Mouse (Mus musculus) ES-E14 (cell line): ENCODE measurements around the gene Pcnx2. TPM values are rescaled to one million over a fixed set of nuclear protein-coding genes. Genes with fewer than 3 reads are reported as not detected.

ENCODE experiments used
- DNase-seq: peaks from one replicate; pipeline ENCODE4 v3.0.0-alpha.2; 2013; ENCODE audit warnings: low read depth, low spot score
- H3K27ac ChIP-seq: 2 replicates; pipeline ENCODE4 v1.5.1; 2012; ENCODE audit warnings: low read depth, mild to moderate bottlenecking, low read length, moderate library complexity, mixed read lengths; ENCODE audit not compliant: poor library complexity, insufficient read depth, severe bottlenecking
- H3K36me3 ChIP-seq: 2 replicates; pipeline ENCODE4 v1.6.1; 2012; ENCODE audit warnings: mild to moderate bottlenecking, low read length, moderate library complexity, mixed read lengths; ENCODE audit not compliant: control insufficient read depth, poor library complexity, insufficient read depth, severe bottlenecking
- H3K4me1 ChIP-seq, 2 experiments: fragments of 150-350 bp in 1 of 2; sonication (generic) in 1 of 2; 2 replicates each; pipeline ENCODE4 v1.6.1; 2012; ENCODE audit warnings: low read length in 2 of 2, mild to moderate bottlenecking in 1 of 2, mixed read lengths in 1 of 2; ENCODE audit not compliant: control insufficient read depth in 2 of 2, insufficient read depth in 2 of 2, poor library complexity in 1 of 2
- H3K4me3 ChIP-seq, 2 experiments: fragments of 150-350 bp in 1 of 2; sonication (generic) in 1 of 2; 2 replicates each; pipeline ENCODE4 v1.5.1; 2012; ENCODE audit warnings: low read length in 2 of 2, low read depth in 1 of 2, mild to moderate bottlenecking in 1 of 2, mixed read lengths in 1 of 2; ENCODE audit not compliant: insufficient read depth in 1 of 2, poor library complexity in 1 of 2, severe bottlenecking in 1 of 2
- H3K9ac ChIP-seq: 2 replicates; pipeline ENCODE4 v1.6.1; 2012; ENCODE audit warnings: low read depth, mild to moderate bottlenecking, low read length, mixed read lengths; ENCODE audit not compliant: poor library complexity, insufficient read depth, severe bottlenecking
- H3K9me3 ChIP-seq: fragments of 150-350 bp; sonication (generic); 2 replicates; pipeline ENCODE4 v1.6.1; 2012; ENCODE audit warnings: low read depth, mild to moderate bottlenecking, low read length; ENCODE audit not compliant: control insufficient read depth, insufficient read depth
- CHD2 ChIP-seq: IDR thresholded peaks from 2 replicates; pipeline ENCODE4 v1.6.1; 2014; ENCODE audit warnings: mild to moderate bottlenecking, low read depth, low read length, inconsistent platforms
- HCFC1 ChIP-seq: IDR thresholded peaks from 2 replicates; pipeline ENCODE4 v1.6.1; 2012; ENCODE audit warnings: low read length, inconsistent platforms, borderline replicate concordance; ENCODE audit not compliant: insufficient read depth
- MAFK ChIP-seq: IDR thresholded peaks from 2 replicates; pipeline ENCODE4 v1.6.1; 2014; ENCODE audit warnings: mild to moderate bottlenecking, low read depth, low read length, inconsistent platforms; ENCODE audit not compliant: insufficient read depth
- ZC3H11A ChIP-seq: IDR thresholded peaks from 2 replicates; pipeline ENCODE4 v1.6.1; 2012; ENCODE audit warnings: low read depth, mild to moderate bottlenecking, inconsistent platforms, low read length, borderline replicate concordance
- ZNF384 ChIP-seq: IDR thresholded peaks from 2 replicates; pipeline ENCODE4 v1.6.1; 2012; ENCODE audit warnings: low read depth, low read length, inconsistent platforms
- in situ Hi-C, 2 experiments: fragments of 600-800 bp; cut with MboI; formaldehyde crosslinking; loops; one replicate each; pipeline ENCODE4 v1.15.1; 2025; ENCODE audit warnings: low sequenced_read_pairs in 2 of 2, inconsistent platforms in 1 of 2; ENCODE audit not compliant: unreplicated experiment in 2 of 2
- total RNA-seq: library from RNA; depleted of rRNA; stranded (reverse); fragments of 300-350 nt; gene quantifications from 2 replicates; pipeline ENCODE4 v1.2.3, GENCODE M21; 2012

The Pcnx2 gene
- total RNA-seq, 1 experiment = 2.0 TPM

DNA sequence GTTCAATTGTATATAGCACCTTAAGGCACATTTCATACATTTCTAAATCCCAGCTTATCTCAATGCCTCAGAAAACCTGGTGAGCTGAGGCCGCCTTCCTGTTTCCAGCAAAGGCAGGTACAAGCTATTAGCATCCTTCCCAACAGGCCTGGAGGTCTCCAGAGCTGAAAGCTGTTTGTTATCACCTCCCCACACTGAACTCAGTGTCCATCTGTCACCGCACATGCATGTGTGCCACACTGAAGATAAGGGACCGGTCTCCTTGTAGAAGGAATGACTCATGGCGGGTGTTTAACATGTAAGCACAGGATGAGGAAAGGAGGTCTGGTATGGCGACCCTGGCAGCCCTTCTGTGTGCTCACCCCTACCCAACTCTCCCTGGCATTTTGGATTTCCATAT, 186.6 kb downstream of the Pcnx2 start:
- DNase-seq = no peak
- H3K4me3 ChIP-seq = no peak overlapping the region
- in situ Hi-C loops = no loop called here

DNA sequence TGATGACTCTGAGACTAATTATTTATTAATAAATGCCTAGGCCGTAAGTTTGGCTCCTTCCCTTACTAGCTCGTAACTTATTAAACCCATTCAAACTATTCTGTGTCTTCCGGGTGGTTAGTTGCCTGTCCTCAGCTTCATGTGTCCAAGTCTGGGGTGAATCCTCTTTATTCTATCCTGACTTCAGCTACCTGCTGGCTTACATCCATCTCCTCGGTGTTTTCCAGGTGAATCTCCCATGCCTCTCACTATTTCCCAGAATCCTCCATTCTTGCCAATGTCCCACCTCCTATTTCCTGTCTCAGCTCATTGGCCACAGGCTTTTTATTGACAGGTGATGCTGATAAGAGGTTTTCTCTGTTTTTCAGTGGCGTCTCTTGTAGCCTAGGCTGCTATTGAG, 188.9 kb downstream of the Pcnx2 start:
- in situ Hi-C loops = no loop called here
- Histone ChIP-seq H3K9me3 (no peaks in the 10 kb centered on the region), H3K36me3 (no peaks in the 10 kb centered on the region), H3K4me3 (no peak overlapping the region), H3K27ac (no peak overlapping the region), H3K9ac (no peak overlapping the region), H3K4me1 (0 out of 4 replicates have a peak, but pooled peaks cover 0 to 3% of the 10 kb centered on the region in 2 experiments)
- DNase-seq = no peak
- TF ChIP-seq MAFK = no peak
- no peak for TF ChIP-seq ZNF384
- TF ChIP-seq ZC3H11A = no peak
- TF ChIP-seq CHD2 = no peak
- TF ChIP-seq HCFC1 = no peak

More for the DNA sequence above, 186.6 kb downstream of the Pcnx2 start:
- Histone ChIP-seq H3K27ac (no peak overlapping the region), H3K9ac (no peak overlapping the region), H3K9me3 (no peaks in the 10 kb centered on the region), H3K4me1 (no peaks in the 10 kb centered on the region), H3K36me3 (no peaks in the 10 kb centered on the region)
- TF ChIP-seq MAFK (no peak), ZC3H11A (no peak), ZNF384 (no peak), HCFC1 (no peak), CHD2 (no peak)

DNA sequence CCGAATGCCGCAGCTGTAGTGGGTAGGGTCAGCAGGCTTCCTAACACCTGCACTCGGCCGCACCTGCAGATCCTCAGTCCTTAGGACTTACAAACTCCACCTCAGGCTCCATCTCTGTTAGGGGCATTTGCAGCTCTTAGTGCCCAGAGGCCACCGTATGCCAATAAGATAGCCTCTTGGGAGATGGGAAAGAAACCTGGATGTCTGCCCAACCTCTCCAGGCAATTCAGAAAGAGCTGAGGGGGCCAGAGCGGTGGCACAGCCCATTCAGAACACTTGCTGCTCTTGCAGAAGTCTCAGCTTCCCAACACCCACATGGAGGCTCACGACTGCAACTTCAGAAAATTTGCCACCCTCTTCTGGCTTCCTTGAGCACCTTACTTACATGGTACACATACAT, 192.3 kb downstream of the Pcnx2 start:
- in situ Hi-C loops = no loop called here
- Histone ChIP-seq H3K36me3 (no peaks in the 10 kb centered on the region), H3K4me1 (peaks cover 0 to 15% of the 10 kb centered on the region in 2 experiments), H3K9me3 (no peaks in the 10 kb centered on the region), H3K27ac (no peak overlapping the region), H3K9ac (no peak overlapping the region), H3K4me3 (no peak overlapping the region)
- DNase-seq = no peak
- TF ChIP-seq HCFC1 (no peak), MAFK (no peak), CHD2 (no peak), ZC3H11A (no peak), ZNF384 (no peak)

DNA sequence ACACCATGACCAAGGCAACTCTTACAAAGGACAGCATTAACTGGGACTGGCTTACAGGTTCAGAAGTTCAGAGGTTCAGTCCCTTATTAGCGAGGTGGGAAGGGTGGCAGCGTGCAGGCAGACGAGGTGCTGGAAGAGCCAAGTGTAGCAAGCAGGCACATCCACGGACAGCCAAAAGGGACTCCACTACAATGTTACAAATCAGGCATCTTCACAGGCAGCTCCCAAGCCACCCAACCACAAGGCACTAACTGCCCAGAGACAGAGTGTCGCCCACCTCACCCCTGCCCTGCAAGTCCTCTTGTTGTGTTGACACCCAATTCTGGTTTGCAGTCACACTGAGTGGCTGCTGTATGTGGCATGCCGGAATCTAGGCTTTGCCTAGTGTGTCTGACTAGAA, 193.7 kb downstream of the Pcnx2 start:
- Histone ChIP-seq H3K4me1 (peaks cover 3 to 17% of the 10 kb centered on the region in 2 experiments), H3K36me3 (no peaks in the 10 kb centered on the region), H3K9me3 (no peaks in the 10 kb centered on the region), H3K27ac (no peak overlapping the region), H3K9ac (peak overlapping the region; percentile 48; the same call in 1 of the 2 replicates), H3K4me3 (peak overlapping the region; percentile 37 to 46)
- in situ Hi-C loops = no loop called here
- DNase-seq = no peak
- TF ChIP-seq ZC3H11A (no peak), ZNF384 (no peak), CHD2 (no peak), MAFK (no peak), HCFC1 (no peak)
